Mouse (Mus musculus): Measurements from ENCODE around the gene Inpp5f. TPM values are rescaled to one million over a fixed set of nuclear protein-coding genes. Genes with fewer than 3 reads are reported as not detected.

Gene Inpp5f
- total and polyA plus RNA-seq, 3 experiments, result 9.5 to 14.3 TPM; not detected in 1

- peaks cover 20 to 33% of the 10 kb centered on the region in 2 experiments for H3K4me1 ChIP-seq (ENCODE audit: control insufficient read depth in 1 of 2, insufficient read depth in 2 of 2, low read length in 2 of 2)
- DNase-seq (ENCODE audit: low read depth, low spot score), result no peak
- no peaks in the 10 kb centered on the region for H3K79me2 ChIP-seq (ENCODE audit: control insufficient read depth, insufficient read depth, low read length, poor library complexity)
- H3K36me3 ChIP-seq (ENCODE audit: control insufficient read depth in 1 of 2, insufficient read depth in 2 of 2, low read length in 2 of 2), result peaks cover 0 to 21% of the 10 kb centered on the region in 2 experiments; a peak in 2 of 4 replicates
- no peak overlapping the region for H3K9ac ChIP-seq (ENCODE audit: control insufficient read depth, low read depth, low read length, poor library complexity, severe bottlenecking)
- H3K4me3 ChIP-seq (ENCODE audit: control insufficient read depth in 1 of 2, insufficient read depth in 1 of 2, low read depth in 2 of 2, low read length in 2 of 2), result no peak overlapping the region
- H3K27me3 ChIP-seq (ENCODE audit: control insufficient read depth in 1 of 2, insufficient read depth in 2 of 2, low read length in 2 of 2), result no peaks in the 10 kb centered on the region
- H3K9me3 ChIP-seq (replicated peaks; ENCODE audit: insufficient read depth, low read length), result no peaks in the 10 kb centered on the region
- no peak overlapping the region for H3K27ac ChIP-seq (ENCODE audit: control insufficient read depth, low read depth, low read length)
- TF ChIP-seq ZMIZ1 (IDR thresholded peaks at IDR 0.05; ENCODE audit: low read depth, low read length) (no peak), SMC3 (IDR thresholded peaks at IDR 0.05; ENCODE audit: low read depth, low read length) (no peak), TAL1 (IDR thresholded peaks at IDR 0.05; ENCODE audit: low read length) (no peak), HCFC1 (IDR thresholded peaks at IDR 0.05; ENCODE audit: low read depth, low read length) (no peak), POLR2AphosphoS2 (IDR thresholded peaks at IDR 0.05; ENCODE audit: low read length) (no peak), JUND (IDR thresholded peaks at IDR 0.05; ENCODE audit: low read depth, low read length) (no peak), POLR2A (IDR thresholded peaks at IDR 0.05; ENCODE audit: control insufficient read depth in 1 of 2, insufficient read depth in 1 of 2, low read depth in 1 of 2, low read length in 2 of 2, poor library complexity in 1 of 2) (no peak), CHD1 (IDR thresholded peaks at IDR 0.05; ENCODE audit: low read depth, low read length) (no peak), EP300 (IDR thresholded peaks at IDR 0.05; ENCODE audit: low read depth in 1 of 2, low read length in 2 of 2) (no peak), TCF12 (IDR thresholded peaks at IDR 0.05; ENCODE audit: low read depth, low read length) (no peak), CTCF (IDR thresholded peaks at IDR 0.05 in 2 of 3, conservative IDR thresholded peaks at IDR 0.05 in 1 of 3; ENCODE audit: control insufficient read depth in 1 of 3, insufficient read depth in 1 of 3, low read depth in 2 of 3, low read length in 3 of 3, poor library complexity in 1 of 3, severe bottlenecking in 1 of 3) (no peak)
Measured at GRCm38 (mm10) chr7:128578199-128578945, 32.8 kb upstream of the Inpp5f start.

GRCm38 (mm10) chr7:128579381-128579780 lies 31.7 kb upstream of the Inpp5f start:
- H3K79me2 ChIP-seq (ENCODE audit: control insufficient read depth, insufficient read depth, low read length, poor library complexity), result no peaks in the 10 kb centered on the region
- peak; percentile 23 for DNase-seq (ENCODE audit: low read depth, low spot score)
- H3K9me3 ChIP-seq (replicated peaks; ENCODE audit: insufficient read depth, low read length), result no peaks in the 10 kb centered on the region
- TF ChIP-seq RCOR1 (IDR thresholded peaks at IDR 0.05; ENCODE audit: low read depth, low read length) (peak; percentile 77), ZMIZ1 (IDR thresholded peaks at IDR 0.05; ENCODE audit: low read depth, low read length) (no peak), ZC3H11A (IDR thresholded peaks at IDR 0.05; ENCODE audit: low read depth, low read length) (no peak), ETS1 (IDR thresholded peaks at IDR 0.05; ENCODE audit: low read depth, low read length) (peak; percentile 63), MAZ (IDR thresholded peaks at IDR 0.05; ENCODE audit: low read depth, low read length) (no peak), SMC3 (IDR thresholded peaks at IDR 0.05; ENCODE audit: low read depth, low read length) (no peak), MAFK (IDR thresholded peaks at IDR 0.05; ENCODE audit: borderline replicate concordance, low read depth, low read length) (0 out of 2 replicates have a peak, but pooled peaks have one; percentile 16), UBTF (IDR thresholded peaks at IDR 0.05; ENCODE audit: borderline replicate concordance, insufficient read depth, low read depth, low read length) (no peak), MYC (IDR thresholded peaks at IDR 0.05; ENCODE audit: low read depth, low read length) (no peak), USF1 (IDR thresholded peaks at IDR 0.05; ENCODE audit: low read depth, low read length) (no peak), ZKSCAN1 (IDR thresholded peaks at IDR 0.05; ENCODE audit: low read depth, low read length) (peak; percentile 73; the same call in 1 of the 2 replicates), TCF12 (IDR thresholded peaks at IDR 0.05; ENCODE audit: low read depth, low read length) (peak; percentile 89), TAL1 (IDR thresholded peaks at IDR 0.05; ENCODE audit: low read length) (peak; percentile 55), SIN3A (IDR thresholded peaks at IDR 0.05; ENCODE audit: low read length) (peak; percentile 34; the same call in 1 of the 2 replicates), POLR2AphosphoS5 (IDR thresholded peaks at IDR 0.05; ENCODE audit: borderline replicate concordance, low read depth, low read length) (no peak), GATA1 (IDR thresholded peaks at IDR 0.05; ENCODE audit: low read depth, low read length) (peak; percentile 88), EP300 (IDR thresholded peaks at IDR 0.05; ENCODE audit: low read depth in 1 of 2, low read length in 2 of 2) (peak; percentile 84 to 91)
- no peak overlapping the region for H3K27ac ChIP-seq (ENCODE audit: control insufficient read depth, low read depth, low read length)
- H3K36me3 ChIP-seq (ENCODE audit: control insufficient read depth in 1 of 2, insufficient read depth in 2 of 2, low read length in 2 of 2), result peaks cover 0 to 21% of the 10 kb centered on the region in 2 experiments; a peak in 2 of 4 replicates
- peaks cover 20 to 36% of the 10 kb centered on the region in 2 experiments for H3K4me1 ChIP-seq (ENCODE audit: control insufficient read depth in 1 of 2, insufficient read depth in 2 of 2, low read length in 2 of 2)
- H3K27me3 ChIP-seq (ENCODE audit: control insufficient read depth in 1 of 2, insufficient read depth in 2 of 2, low read length in 2 of 2), result no peaks in the 10 kb centered on the region
- H3K4me3 ChIP-seq (ENCODE audit: control insufficient read depth in 1 of 2, insufficient read depth in 1 of 2, low read depth in 2 of 2, low read length in 2 of 2), result no peak overlapping the region
- no peak overlapping the region for H3K9ac ChIP-seq (ENCODE audit: control insufficient read depth, low read depth, low read length, poor library complexity, severe bottlenecking)
